Mouse (Mus musculus) embryonic fibroblast, embryonic 13.5 days (primary cell): ENCODE results near the gene Gapvd1.

Experiments used
- CTCF ChIP-seq: IDR thresholded peaks from 2 replicates; pipeline ENCODE4 v1.5.1; 2011; ENCODE audit warnings: mild to moderate bottlenecking, control low read depth, low read length, moderate library complexity, borderline replicate concordance; ENCODE audit not compliant: insufficient read depth
- POLR2A ChIP-seq: IDR thresholded peaks from 2 replicates; pipeline ENCODE4 v1.6.1; 2011; ENCODE audit warnings: low read depth, mild to moderate bottlenecking, control low read depth, low read length, moderate library complexity

- TF ChIP-seq CTCF (no peak), POLR2A (no peak)
These were observed 15.9 kb upstream of the Gapvd1 start for GRCm38 (mm10) chr2:34770951-34771350.
